Mouse (Mus musculus) gastrocnemius, postnatal 10 days (tissue): ENCODE results near the gene Rnf216. TPM values are rescaled to one million over a fixed set of nuclear protein-coding genes. Genes with fewer than 3 reads are reported as not detected.

Experiments used
- DNase-seq: peaks from one replicate; pipeline ENCODE4 v3.0.0; 2021; ENCODE audit warnings: mixed read lengths
- total RNA-seq, 2 experiments: library from RNA; stranded (reverse); gene quantifications; 2 replicates each; pipeline ENCODE4 v1.2.3; 2021

Gene Rnf216
- total RNA-seq, 2 experiments from 2014 or later = 22.1 to 25.9 TPM

GRCm38 (mm10) chr5:143000654-143001500 is 111.9 kb downstream of the Rnf216 start:
- DNase-seq = peak; percentile 34

- DNase-seq = no peak
These were observed 112.7 kb downstream of the Rnf216 start for GRCm38 (mm10) chr5:143000091-143000490.

GRCm38 (mm10) chr5:142998171-142998570 is 114.6 kb downstream of the Rnf216 start:
- DNase-seq = no peak

- no peak for DNase-seq
These were observed 115.3 kb downstream of the Rnf216 start for GRCm38 (mm10) chr5:142997526-142997925.

GRCm38 (mm10) chr5:142994746-142995145 is 118.0 kb downstream of the Rnf216 start:
- no peak for DNase-seq

- DNase-seq = no peak
These were observed 123.6 kb downstream of the Rnf216 start for GRCm38 (mm10) chr5:142989167-142989566.

GRCm38 (mm10) chr5:142988520-142988919 is 124.3 kb downstream of the Rnf216 start:
- DNase-seq = peak; percentile 53

GRCm38 (mm10) chr5:142984271-142984670 is 128.5 kb downstream of the Rnf216 start:
- DNase-seq = no peak

- DNase-seq = no peak
These were observed 129.6 kb downstream of the Rnf216 start for GRCm38 (mm10) chr5:142983174-142983573.

GRCm38 (mm10) chr5:142982046-142982801 is 130.6 kb downstream of the Rnf216 start:
- DNase-seq = no peak

GRCm38 (mm10) chr5:142976516-142976915 is 136.3 kb downstream of the Rnf216 start:
- DNase-seq = peak; percentile 49

GRCm38 (mm10) chr5:142974598-142975121 is 138.1 kb downstream of the Rnf216 start:
- DNase-seq = peak; percentile 82

GRCm38 (mm10) chr5:142973971-142974370 is 138.8 kb downstream of the Rnf216 start:
- DNase-seq = no peak

GRCm38 (mm10) chr5:142968411-142968810 is 144.4 kb downstream of the Rnf216 start:
- no peak for DNase-seq

GRCm38 (mm10) chr5:142964650-142965049 is 148.1 kb downstream of the Rnf216 start:
- DNase-seq = no peak

- DNase-seq = no peak
These were observed 148.9 kb downstream of the Rnf216 start for GRCm38 (mm10) chr5:142963705-142964494.

- peak; percentile 68 for DNase-seq
These were observed 149.6 kb downstream of the Rnf216 start for GRCm38 (mm10) chr5:142963003-142963704.

GRCm38 (mm10) chr5:142962444-142962961 is 150.3 kb downstream of the Rnf216 start:
- DNase-seq = no peak

- peak; percentile 83 for DNase-seq
These were observed 150.8 kb downstream of the Rnf216 start for GRCm38 (mm10) chr5:142961881-142962443.

GRCm38 (mm10) chr5:142961398-142961880 is 151.4 kb downstream of the Rnf216 start:
- no peak for DNase-seq
